Mouse (Mus musculus) kidney, embryonic 14.5 days (tissue): ENCODE results near the gene Dohh. TPM values are rescaled to one million over a fixed set of nuclear protein-coding genes. Genes with fewer than 3 reads are reported as not detected.
A peak's percentile ranks its signal among the peaks of the same experiment; 100 is the strongest.

Source experiments
- ATAC-seq: fragments of 200-750 bp; cut with Nextera tagmentation; 2 replicates; pipeline ENCODE4 v1.8.0; 2017; ENCODE audit warnings: moderate number of reproducible peaks, mild to moderate bottlenecking, moderate TSS enrichment, moderate library complexity; ENCODE audit not compliant: low FRiP score, low TSS enrichment
- H3K27ac ChIP-seq: fragments of 300-500 bp; sonication (generic); 2 replicates; pipeline ENCODE4 v1.5.1; 2014; ENCODE audit warnings: low read depth, mild to moderate bottlenecking, low read length, moderate library complexity, mixed read lengths
- H3K27me3 ChIP-seq: fragments of 300-500 bp; sonication (generic); 2 replicates; pipeline ENCODE4 v1.6.1; 2014; ENCODE audit warnings: mild to moderate bottlenecking, low read length; ENCODE audit not compliant: control insufficient read depth, insufficient read depth
- H3K36me3 ChIP-seq: fragments of 300-500 bp; sonication (generic); 2 replicates; pipeline ENCODE4 v1.6.1; 2014; ENCODE audit warnings: low read length, mixed read lengths; ENCODE audit not compliant: control insufficient read depth, insufficient read depth
- H3K4me1 ChIP-seq: fragments of 300-500 bp; sonication (generic); 2 replicates; pipeline ENCODE4 v1.6.1; 2014; ENCODE audit warnings: low read length, mixed read lengths; ENCODE audit not compliant: control insufficient read depth, insufficient read depth
- H3K4me2 ChIP-seq: fragments of 300-500 bp; sonication (generic); replicated peaks from 2 replicates; pipeline ENCODE4 v1.6.1; 2014; ENCODE audit warnings: low read depth, mild to moderate bottlenecking, low read length
- H3K4me3 ChIP-seq: fragments of 300-500 bp; sonication (generic); 2 replicates; pipeline ENCODE4 v1.5.1; 2014; ENCODE audit warnings: mild to moderate bottlenecking, low read length
- H3K9ac ChIP-seq: fragments of 300-500 bp; sonication (generic); 2 replicates; pipeline ENCODE4 v1.6.1; 2014; ENCODE audit warnings: low read depth, mild to moderate bottlenecking, low read length, moderate library complexity
- H3K9me3 ChIP-seq: fragments of 300-500 bp; sonication (generic); 2 replicates; pipeline ENCODE4 v1.6.1; 2016; ENCODE audit warnings: low read length; ENCODE audit not compliant: control insufficient read depth
- WGBS: fragments of 180-500 bp; shearing (Covaris S2); extraction: QIAGEN DNeasy Blood & Tissue Kit; methylation state at CpG from one replicate; pipeline ENCODE4 v1.1.7; 2014; 5-methylcytosine and 5-hydroxymethylcytosine counted together
- polyA plus RNA-seq: library from polyadenylated mRNA; unstranded; fragments of >200 nt; fragmentation: Nextera tagmentation; extraction: Ambion mirVana; gene quantifications from 2 replicates; pipeline ENCODE4 v1.2.1, GENCODE M21; 2014

Dohh gene
- polyA plus RNA-seq, 1 experiment from 2014 or later: 59.2 TPM

DNA sequence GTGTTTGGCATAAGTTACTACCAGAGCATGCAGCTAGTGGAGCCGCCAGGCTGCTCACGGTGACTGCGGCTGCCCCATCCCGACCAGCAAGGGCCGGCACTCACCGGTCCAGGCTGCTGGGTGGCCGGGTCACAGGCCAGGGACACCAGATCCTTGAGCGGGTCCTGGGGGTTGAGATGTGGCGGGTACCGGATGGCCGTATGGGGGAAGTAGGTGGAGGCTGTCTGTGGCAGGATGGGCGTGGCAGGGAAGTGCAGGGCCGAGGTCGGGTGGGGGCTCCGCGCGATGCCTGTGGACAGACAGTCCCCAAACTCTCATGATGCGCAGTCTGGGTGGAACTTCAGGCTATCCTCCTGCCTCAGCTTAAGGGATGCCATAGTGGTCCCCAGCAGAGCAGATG is 20.5 kb downstream of the Dohh start:
- ATAC-seq: no peak
- Histone ChIP-seq H3K4me3 (no peak overlapping the region), H3K36me3 (peaks cover 43% of the 10 kb centered on the region), H3K4me1 (peaks cover 64% of the 10 kb centered on the region), H3K4me2 (no peak overlapping the region), H3K27me3 (0 out of 2 replicates have a peak, but pooled peaks cover 5% of the 10 kb centered on the region), H3K27ac (no peak overlapping the region), H3K9me3 (no peaks in the 10 kb centered on the region), H3K9ac (no peak overlapping the region)
- 57% methylated on average over 18 of the region's 18 CpGs for WGBS

DNA sequence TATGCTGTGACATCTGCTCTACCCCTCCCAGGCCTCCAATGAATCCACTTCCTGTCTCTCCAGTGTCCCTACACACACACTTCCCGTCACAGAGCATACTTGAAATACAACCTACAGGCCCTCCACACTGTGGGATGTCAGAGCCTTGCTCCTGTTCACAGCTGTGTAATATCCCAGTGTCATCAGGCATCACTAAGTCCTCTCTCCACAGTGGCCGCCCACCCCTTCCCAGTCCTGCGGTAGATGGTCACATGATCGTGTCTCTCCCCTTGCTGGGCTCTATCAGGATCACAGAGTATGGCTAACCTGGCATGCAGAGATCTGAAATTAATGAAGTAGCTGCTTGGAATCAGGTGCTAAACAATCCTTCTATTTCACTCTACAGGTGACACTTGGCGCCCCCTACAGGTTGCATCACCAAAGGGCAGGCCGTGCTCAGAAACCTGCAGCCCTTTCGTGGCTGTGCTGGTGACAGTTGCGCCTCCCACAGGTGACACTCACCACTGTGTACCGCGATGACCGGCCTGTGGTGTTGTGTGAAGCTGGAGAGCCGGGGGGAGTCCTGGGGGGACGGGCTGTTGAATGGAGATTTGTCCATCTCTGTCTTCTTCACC is 21.5 kb downstream of the Dohh start:
- peaks cover 74% of the 10 kb centered on the region for H3K4me1 ChIP-seq
- WGBS: 53% methylated on average over 13 of the region's 13 CpGs
- H3K27me3 ChIP-seq: 0 out of 2 replicates have a peak, but pooled peaks cover under 1% of the 10 kb centered on the region
- no peak overlapping the region for H3K9ac ChIP-seq
- no peak overlapping the region for H3K27ac ChIP-seq
- no peak for ATAC-seq
- H3K4me3 ChIP-seq: no peak overlapping the region
- H3K4me2 ChIP-seq: no peak overlapping the region
- H3K9me3 ChIP-seq: no peaks in the 10 kb centered on the region
- peaks cover 33% of the 10 kb centered on the region; the same call in 1 of the 2 replicates for H3K36me3 ChIP-seq

DNA sequence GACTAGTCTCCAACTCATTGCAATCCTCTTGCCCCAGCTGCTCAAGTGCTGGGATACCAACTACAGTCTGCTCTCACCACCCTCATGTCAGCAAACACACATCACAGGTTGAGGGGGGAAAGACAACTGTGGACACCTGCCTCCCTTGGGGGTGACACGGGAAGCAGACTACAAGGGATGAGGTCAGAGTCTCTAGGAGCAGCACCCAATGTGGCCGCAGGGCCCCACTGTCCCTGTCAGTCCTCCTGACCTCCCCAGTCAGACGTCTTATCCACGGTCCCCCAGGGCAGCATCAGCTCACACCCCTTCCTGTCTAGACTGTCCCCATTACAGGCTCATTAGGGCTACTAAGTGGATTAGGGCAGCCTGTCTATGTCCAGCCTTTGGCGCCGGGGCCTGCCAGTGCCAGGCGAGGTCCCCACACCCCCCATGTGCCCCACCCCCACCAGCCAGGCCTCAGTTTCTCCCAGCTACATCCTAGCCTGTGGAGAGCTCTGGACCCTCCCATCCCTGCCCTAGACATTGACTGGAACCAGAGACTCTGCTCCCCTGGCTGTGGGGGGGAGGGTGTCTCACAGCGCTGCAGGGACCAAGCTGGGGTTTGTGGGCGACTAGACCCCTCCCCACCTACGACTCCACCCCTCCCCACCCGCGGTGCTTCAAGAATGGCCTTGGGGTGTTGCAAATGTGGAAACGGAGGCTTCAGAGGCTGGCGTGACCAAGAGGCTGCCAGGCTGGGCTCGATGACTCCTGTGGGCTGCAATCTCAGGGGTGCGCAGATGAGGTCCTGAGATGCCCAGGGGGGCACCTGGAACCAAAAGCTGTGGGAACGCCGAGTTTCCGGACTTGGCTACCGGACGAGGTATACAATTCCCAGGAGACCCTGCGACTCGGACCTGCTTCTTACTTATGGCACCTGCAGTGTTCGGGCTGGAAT is 22.5 kb downstream of the Dohh start:
- WGBS: 38% methylated on average over 24 of the region's 24 CpGs
- Histone ChIP-seq H3K9ac (no peak overlapping the region), H3K4me3 (peak overlapping the region; percentile 16), H3K36me3 (peaks cover 33% of the 10 kb centered on the region; the same call in 1 of the 2 replicates), H3K4me1 (peaks cover 74% of the 10 kb centered on the region), H3K27ac (0 out of 2 replicates have a peak overlapping the region, but pooled peaks have one; percentile 24), H3K27me3 (no peaks in the 10 kb centered on the region), H3K4me2 (peak overlapping the region; percentile 25), H3K9me3 (no peaks in the 10 kb centered on the region)
- ATAC-seq: no peak

DNA sequence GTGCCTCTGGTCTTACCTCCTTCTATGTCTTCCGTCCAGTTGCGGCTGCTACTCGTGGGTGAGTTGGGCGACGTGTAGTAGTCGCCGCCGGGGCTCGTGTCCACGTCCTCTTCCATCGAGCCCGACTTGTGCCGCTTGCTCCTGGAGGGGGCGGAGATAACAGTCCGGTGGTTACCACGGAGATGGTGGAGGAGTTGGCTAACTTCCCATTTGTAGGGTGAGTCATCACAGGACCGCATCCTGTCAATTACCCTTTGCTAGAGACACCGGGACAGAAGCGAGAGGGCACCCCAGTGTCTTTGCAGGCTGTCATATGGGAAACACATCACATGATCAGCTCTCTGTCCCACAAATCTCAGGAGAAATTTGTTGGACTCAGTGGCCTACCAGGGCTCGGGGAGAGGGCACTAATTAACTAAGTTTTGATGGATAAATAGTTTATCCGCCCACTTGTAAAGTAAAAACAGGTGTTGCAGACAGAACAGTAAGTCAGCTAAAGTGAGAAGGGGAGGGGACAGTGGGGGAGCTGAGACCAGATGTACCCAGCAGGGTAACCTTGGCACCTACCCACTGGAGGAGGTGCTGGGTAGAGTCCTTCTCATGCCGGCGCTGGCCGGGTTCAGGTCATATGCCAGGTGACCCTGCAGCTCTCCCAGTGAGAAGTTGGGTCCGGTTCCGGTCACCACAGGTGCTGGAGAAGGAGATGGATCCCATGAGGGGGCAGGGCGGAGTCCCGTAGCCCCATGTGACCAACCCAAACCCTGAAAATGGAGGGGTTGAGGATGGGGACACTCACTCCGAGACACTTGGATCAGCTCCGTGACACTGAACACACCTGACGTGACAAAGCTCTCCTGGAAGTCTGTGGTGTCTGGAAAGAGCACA is 23.6 kb downstream of the Dohh start:
- H3K9ac ChIP-seq: no peak overlapping the region
- H3K36me3 ChIP-seq: peaks cover 34% of the 10 kb centered on the region; the same call in 1 of the 2 replicates
- no peaks in the 10 kb centered on the region for H3K27me3 ChIP-seq
- H3K4me1 ChIP-seq: peaks cover 74% of the 10 kb centered on the region
- H3K4me3 ChIP-seq: peak overlapping the region; percentile 16
- H3K4me2 ChIP-seq: peak overlapping the region; percentile 25
- peak; percentile 7; the same call in 1 of the 2 replicates for ATAC-seq
- H3K9me3 ChIP-seq: no peaks in the 10 kb centered on the region
- peak overlapping the region; percentile 19; the same call in 1 of the 2 replicates for H3K27ac ChIP-seq
- WGBS: 24% methylated on average over 31 of the region's 31 CpGs

DNA sequence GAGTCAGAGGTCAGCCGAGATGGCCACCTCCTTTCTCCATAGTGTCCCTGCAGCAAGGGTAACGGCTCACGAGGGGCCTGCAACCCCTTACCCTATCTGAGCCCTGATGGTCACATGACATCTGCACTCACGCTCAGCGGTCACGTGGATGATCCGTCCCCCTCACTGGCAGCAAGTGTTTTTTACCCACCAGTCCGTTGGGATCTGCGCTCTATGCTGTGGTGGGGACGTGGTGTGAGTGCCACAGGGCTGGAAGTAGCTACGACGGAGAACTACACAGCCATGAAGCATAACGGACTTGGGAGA is 24.1 kb downstream of the Dohh start:
- 56% methylated on average over 13 of the region's 13 CpGs for WGBS
- Histone ChIP-seq H3K27me3 (no peaks in the 10 kb centered on the region), H3K4me2 (no peak overlapping the region)

DNA sequence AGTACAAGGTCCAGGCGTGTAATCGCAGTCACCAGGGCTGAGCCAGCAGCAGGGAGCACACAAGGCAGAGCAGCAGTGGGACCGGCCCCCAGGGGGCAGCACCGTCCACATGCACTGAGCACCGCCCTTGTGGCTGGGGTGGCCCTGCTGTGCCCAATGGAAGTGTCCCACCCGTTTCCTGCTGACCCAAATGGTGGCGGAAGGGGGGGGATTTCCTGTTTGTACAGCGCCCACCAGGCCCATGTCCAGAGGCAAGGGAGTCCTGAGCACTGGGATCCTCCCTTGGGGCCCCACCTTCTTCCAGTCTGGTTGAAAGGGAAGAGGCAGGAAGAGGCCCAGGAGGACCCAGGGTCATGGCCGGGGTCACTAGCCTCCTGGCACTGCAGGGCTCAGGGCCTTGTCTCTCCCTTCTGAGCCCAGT is 24.7 kb downstream of the Dohh start:
- Histone ChIP-seq H3K4me2 (no peak overlapping the region), H3K9ac (no peak overlapping the region), H3K4me3 (no peak overlapping the region), H3K36me3 (peaks cover 25% of the 10 kb centered on the region; the same call in 1 of the 2 replicates), H3K9me3 (no peaks in the 10 kb centered on the region), H3K4me1 (peaks cover 75% of the 10 kb centered on the region), H3K27ac (peak overlapping the region; percentile 13; the same call in 1 of the 2 replicates), H3K27me3 (no peaks in the 10 kb centered on the region)
- 15% methylated on average over 8 of the region's 9 CpGs for WGBS
- ATAC-seq: peak; percentile 58

More for the DNA sequence above, 24.1 kb downstream of the Dohh start:
- H3K9ac ChIP-seq: no peak overlapping the region
- H3K4me1 ChIP-seq: peaks cover 73% of the 10 kb centered on the region
- peaks cover 30% of the 10 kb centered on the region; the same call in 1 of the 2 replicates for H3K36me3 ChIP-seq
- ATAC-seq: no peak
- no peaks in the 10 kb centered on the region for H3K9me3 ChIP-seq
- no peak overlapping the region for H3K4me3 ChIP-seq
- H3K27ac ChIP-seq: peak overlapping the region; percentile 19; the same call in 1 of the 2 replicates

DNA sequence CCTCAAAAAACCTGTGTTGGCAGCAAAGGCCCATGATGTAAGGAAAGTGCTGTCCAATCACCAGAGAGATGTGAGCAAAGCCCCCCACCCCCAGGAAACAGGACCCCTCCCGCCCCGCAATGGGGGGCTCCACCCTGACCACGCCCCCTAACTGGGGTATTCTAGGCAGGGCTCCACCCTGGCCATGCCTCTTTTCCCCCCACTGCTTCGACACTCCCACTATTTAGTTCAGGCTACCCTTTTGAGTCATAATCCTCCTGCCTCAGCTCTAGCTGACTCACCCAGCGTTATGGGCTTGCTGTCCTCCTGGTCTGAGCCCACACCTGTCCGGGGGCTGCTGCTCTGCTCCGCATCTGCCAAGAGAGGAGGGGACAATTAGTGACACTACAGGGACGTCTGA is 25.1 kb downstream of the Dohh start:
- Histone ChIP-seq H3K4me1 (peaks cover 76% of the 10 kb centered on the region), H3K9ac (no peak overlapping the region), H3K27ac (peak overlapping the region; percentile 32; the same call in 1 of the 2 replicates), H3K4me3 (peak overlapping the region; percentile 9; the same call in 1 of the 2 replicates), H3K27me3 (no peaks in the 10 kb centered on the region), H3K36me3 (peaks cover 22% of the 10 kb centered on the region; the same call in 1 of the 2 replicates), H3K9me3 (no peaks in the 10 kb centered on the region), H3K4me2 (peak overlapping the region; percentile 24; the same call in 1 of the 2 replicates)
- WGBS: 25% methylated on average over 8 of the region's 8 CpGs
- ATAC-seq: peak; percentile 2; the same call in 1 of the 2 replicates

DNA sequence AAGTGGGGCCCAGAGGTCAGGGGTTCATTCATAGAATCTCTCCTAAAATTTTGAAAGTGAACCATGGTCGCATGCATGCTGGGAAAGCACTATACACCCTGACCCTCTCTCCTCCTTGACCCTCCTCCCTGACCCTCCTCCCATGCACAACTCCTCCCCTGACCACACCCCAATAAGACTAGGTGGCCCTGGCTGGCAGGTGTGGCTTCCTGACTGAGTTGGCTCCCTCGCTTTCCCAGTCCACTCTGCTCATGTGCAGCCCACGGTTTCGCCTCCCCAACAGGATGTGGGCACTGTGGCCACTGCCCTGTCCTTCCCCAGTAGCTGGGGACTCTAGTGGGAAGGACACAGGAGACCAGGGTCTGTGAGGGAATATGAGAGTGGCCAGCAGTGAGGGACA is 26.1 kb downstream of the Dohh start:
- ATAC-seq: no peak
- Histone ChIP-seq H3K4me2 (0 out of 2 replicates have a peak overlapping the region, but pooled peaks have one; percentile 24), H3K27ac (peak overlapping the region; percentile 65; the same call in 1 of the 2 replicates), H3K27me3 (no peaks in the 10 kb centered on the region), H3K9ac (no peak overlapping the region), H3K36me3 (peaks cover 22% of the 10 kb centered on the region; the same call in 1 of the 2 replicates), H3K9me3 (no peaks in the 10 kb centered on the region), H3K4me1 (peaks cover 86% of the 10 kb centered on the region), H3K4me3 (no peak overlapping the region)
- 58% methylated on average over 4 of the region's 4 CpGs for WGBS
